In genomic region chr2:11390667-11391334, GRCm38 (mm10) we compare ENCODE assay signal across 14 mouse cellular contexts.
DNase-seq lines count a peak whose midpoint lies in the region; ATAC-seq and TF ChIP-seq lines count a peak whose summit lies in the region.
"Had no signal": no experiment of that assay in that cellular context is flagged by ENCODE, and none has a peak within 500 bp of the region (broad histone marks: within the 10 kb centered on the region; RNA-seq: fewer than 3 reads in every experiment).

No protein-coding gene starts in this region.

- H3K4me1 ChIP-seq in hindbrain, postnatal 0 days (ENCODE audit: insufficient read depth, low read length) = 0 out of 2 replicates have a peak, but pooled peaks cover 3% of the 10 kb centered on the region
- H3K4me1 ChIP-seq: heart, embryonic 15.5 days; limb, embryonic 12.5 days had no signal

- no peak overlapping the region for H3K4me2 ChIP-seq in hindbrain, postnatal 0 days (ENCODE audit: low read depth, low read length)
- H3K4me2 ChIP-seq: heart, embryonic 15.5 days; limb, embryonic 12.5 days; midbrain, embryonic 15.5 days had no signal

- peak; percentile 9 to 19 for DNase-seq in gastrocnemius, adult 8-10 months (ENCODE audit: low spot score in 2 of 2)
- DNase-seq in gastrocnemius, postnatal 36 days = no peak
- DNase-seq in 416B (ENCODE audit: low read depth) = peak; percentile 24
- peak; percentile 12 for DNase-seq in brain, embryonic 14.5 days (ENCODE audit: low read depth)
- no peak for DNase-seq in hindbrain, postnatal 0 days (ENCODE audit: low spot score)
- DNase-seq in kidney, postnatal 4 days = no peak
- no peak for DNase-seq in frontal cortex, postnatal 36 days (ENCODE audit: low spot score in 2 of 2)
- no peak for DNase-seq in testis, postnatal 10 days (ENCODE audit: low spot score)
- DNase-seq: adrenal gland, postnatal 10 days; thymus, adult 2 months had no signal

- no peak overlapping the region for H3K4me3 ChIP-seq in hindbrain, postnatal 0 days (ENCODE audit: low read length)
- H3K4me3 ChIP-seq: heart, embryonic 15.5 days; limb, embryonic 12.5 days; midbrain, embryonic 15.5 days had no signal

- H3K36me3 ChIP-seq in hindbrain, postnatal 0 days (ENCODE audit: insufficient read depth, low read length) = no peaks in the 10 kb centered on the region
- H3K36me3 ChIP-seq: heart, embryonic 15.5 days; limb, embryonic 12.5 days; midbrain, embryonic 15.5 days had no signal

- intact Hi-C loops in gastrocnemius, postnatal 36 days (cut with DNase I) = no loop called here

- ATAC-seq in hindbrain, postnatal 0 days = no peak

- peak overlapping the region; percentile 22; the same call in 1 of the 2 replicates for H3K27ac ChIP-seq in hindbrain, postnatal 0 days
- H3K27ac ChIP-seq: heart, embryonic 15.5 days; liver, embryonic 14.5 days; midbrain, embryonic 15.5 days had no signal

- TF ChIP-seq CTCF in brain, embryonic 14.5 days (IDR thresholded peaks at IDR 0.05; ENCODE audit: borderline replicate concordance, extremely low read depth, insufficient read depth, insufficient read length) = no peak
- no peak for TF ChIP-seq CTCF in hindbrain, postnatal 0 days (IDR thresholded peaks at IDR 0.05; ENCODE audit: low read depth)

- H3K9ac ChIP-seq in hindbrain, postnatal 0 days (replicated peaks; ENCODE audit: low read length) = no peak overlapping the region
- H3K9ac ChIP-seq: heart, embryonic 15.5 days; limb, embryonic 12.5 days; liver, embryonic 14.5 days; midbrain, embryonic 15.5 days had no signal

- no peaks in the 10 kb centered on the region for H3K27me3 ChIP-seq in hindbrain, postnatal 0 days (ENCODE audit: insufficient read depth, low read length)
- H3K27me3 ChIP-seq: heart, embryonic 15.5 days; limb, embryonic 12.5 days; midbrain, embryonic 15.5 days had no signal

- no peaks in the 10 kb centered on the region for H3K9me3 ChIP-seq in hindbrain, postnatal 0 days (ENCODE audit: low read length)
- H3K9me3 ChIP-seq: heart, embryonic 15.5 days; limb, embryonic 12.5 days; midbrain, embryonic 15.5 days had no signal

- TF ChIP-seq POLR2A in brain, embryonic 14.5 days (IDR thresholded peaks at IDR 0.05; ENCODE audit: borderline replicate concordance, extremely low read depth, insufficient read depth, insufficient read length, poor library complexity, severe bottlenecking) = no peak

- WGBS in hindbrain, postnatal 0 days = 44% methylated on average over 6 of the region's 6 CpGs

Comparison
In these comparisons a context has a peak if more than half of its experiments do, and no peak if none do; other contexts are left out.
1. DNase-seq: peak in gastrocnemius, adult 8-10 months (2 of 2), 416B (single experiment) and brain, embryonic 14.5 days (single experiment); none in gastrocnemius, postnatal 36 days (0 of 2), hindbrain, postnatal 0 days (single experiment), kidney, postnatal 4 days (0 of 2), frontal cortex, postnatal 36 days (0 of 2) and testis, postnatal 10 days (single experiment).